Mouse (Mus musculus): ENCODE data around the gene Dlg2. TPM values are rescaled to one million over a fixed set of nuclear protein-coding genes. Genes with fewer than 3 reads are reported as not detected.
A peak's percentile ranks its signal among the peaks of the same experiment; 100 is the strongest.

Gene Dlg2
- polyA plus RNA-seq, 1 experiment from 2014 or later, result 8.1 TPM

GRCm38 (mm10) chr7:91897509-91897908 is 1421.0 kb downstream of the Dlg2 start:
- Histone ChIP-seq H3K27me3 (replicated peaks) (no peaks in the 10 kb centered on the region), H3K36me3 (no peaks in the 10 kb centered on the region), H3K4me2 (replicated peaks) (no peak overlapping the region), H3K4me1 (no peaks in the 10 kb centered on the region), H3K9ac (no peak overlapping the region), H3K9me3 (no peaks in the 10 kb centered on the region), H3K4me3 (no peak overlapping the region), H3K27ac (no peak overlapping the region)
- no peak for ATAC-seq (ENCODE audit: low FRiP score, low read depth)
- 92% methylated on average over 2 of the region's 2 CpGs for WGBS

GRCm38 (mm10) chr7:91902503-91902902 is 1426.0 kb downstream of the Dlg2 start:
- Histone ChIP-seq H3K9me3 (no peaks in the 10 kb centered on the region), H3K27ac (no peak overlapping the region), H3K4me2 (replicated peaks) (no peak overlapping the region), H3K36me3 (no peaks in the 10 kb centered on the region), H3K4me3 (no peak overlapping the region), H3K4me1 (no peaks in the 10 kb centered on the region), H3K27me3 (replicated peaks) (no peaks in the 10 kb centered on the region), H3K9ac (no peak overlapping the region)
- 79% methylated on average over 2 of the region's 2 CpGs for WGBS
- no peak for ATAC-seq (ENCODE audit: low FRiP score, low read depth)

DNA sequence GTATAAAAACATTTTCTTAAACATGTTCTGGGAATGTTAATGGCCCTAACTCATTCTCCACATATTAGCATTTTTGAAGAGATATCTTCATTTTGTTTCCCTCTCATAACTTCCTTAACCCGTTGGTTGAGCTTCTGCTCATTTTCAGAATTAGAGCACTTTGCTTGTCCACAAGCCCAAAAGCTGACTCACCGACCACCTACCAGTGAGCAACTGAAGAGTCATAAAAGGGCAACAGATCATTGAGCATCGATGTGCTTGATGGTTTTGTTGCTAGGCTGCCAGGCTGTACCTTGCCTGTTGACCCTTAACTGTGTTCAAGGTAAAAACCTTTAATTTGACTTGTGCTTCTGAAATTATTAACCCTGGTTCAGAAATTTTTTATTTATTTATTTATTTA is 1440.3 kb downstream of the Dlg2 start:
- H3K4me1 ChIP-seq, result no peaks in the 10 kb centered on the region
- no peaks in the 10 kb centered on the region for H3K27me3 ChIP-seq (replicated peaks)
- no peak overlapping the region for H3K27ac ChIP-seq
- 54% methylated on average over 3 of the region's 3 CpGs for WGBS
- no peak overlapping the region for H3K4me3 ChIP-seq
- no peaks in the 10 kb centered on the region for H3K9me3 ChIP-seq
- ATAC-seq (ENCODE audit: low FRiP score, low read depth), result no peak
- no peak overlapping the region for H3K9ac ChIP-seq
- H3K4me2 ChIP-seq (replicated peaks), result no peak overlapping the region
- H3K36me3 ChIP-seq, result no peaks in the 10 kb centered on the region

GRCm38 (mm10) chr7:91919099-91919498 is 1442.6 kb downstream of the Dlg2 start:
- H3K9me3 ChIP-seq, result no peaks in the 10 kb centered on the region
- no peak overlapping the region for H3K4me3 ChIP-seq
- WGBS, result 76% methylated on average over 3 of the region's 3 CpGs
- H3K9ac ChIP-seq, result no peak overlapping the region
- no peak overlapping the region for H3K27ac ChIP-seq
- ATAC-seq (ENCODE audit: low FRiP score, low read depth), result no peak
- no peaks in the 10 kb centered on the region for H3K4me1 ChIP-seq
- H3K36me3 ChIP-seq, result no peaks in the 10 kb centered on the region
- H3K27me3 ChIP-seq (replicated peaks), result no peaks in the 10 kb centered on the region
- no peak overlapping the region for H3K4me2 ChIP-seq (replicated peaks)

DNA sequence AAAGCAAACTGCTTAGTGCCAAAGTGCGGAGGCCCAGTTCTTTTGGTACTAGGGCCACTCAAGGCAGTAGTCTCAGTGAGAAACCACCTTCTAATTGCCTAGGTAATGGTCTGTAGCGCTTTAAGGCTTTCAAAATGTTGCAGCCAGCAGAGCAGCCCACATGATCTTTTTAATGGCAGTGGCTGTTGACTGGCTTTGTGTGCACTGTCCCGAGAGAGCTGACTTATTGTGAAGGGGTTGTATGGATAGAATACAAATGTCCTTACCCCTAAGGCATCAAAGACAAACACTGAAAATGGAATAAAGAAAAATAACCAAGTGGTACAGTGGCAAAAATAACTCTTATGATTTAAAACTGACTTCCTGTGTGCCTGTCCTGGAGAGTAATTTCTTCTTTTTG is 1443.3 kb downstream of the Dlg2 start:
- peak; percentile 75 for ATAC-seq (ENCODE audit: low FRiP score, low read depth)
- H3K27me3 ChIP-seq (replicated peaks), result no peaks in the 10 kb centered on the region
- no peaks in the 10 kb centered on the region for H3K9me3 ChIP-seq

GRCm38 (mm10) chr7:91934881-91935597 is 1458.6 kb downstream of the Dlg2 start:
- Histone ChIP-seq H3K27ac (no peak overlapping the region), H3K4me3 (no peak overlapping the region), H3K27me3 (replicated peaks) (no peaks in the 10 kb centered on the region), H3K9me3 (no peaks in the 10 kb centered on the region), H3K9ac (no peak overlapping the region), H3K4me1 (no peaks in the 10 kb centered on the region), H3K36me3 (no peaks in the 10 kb centered on the region), H3K4me2 (replicated peaks) (no peak overlapping the region)
- WGBS, result 72% methylated on average over 12 of the region's 12 CpGs
- ATAC-seq (ENCODE audit: low FRiP score, low read depth), result no peak

More for the DNA sequence above, 1443.3 kb downstream of the Dlg2 start:
- Histone ChIP-seq H3K36me3 (no peaks in the 10 kb centered on the region), H3K4me3 (no peak overlapping the region), H3K9ac (no peak overlapping the region), H3K4me1 (no peaks in the 10 kb centered on the region), H3K27ac (no peak overlapping the region), H3K4me2 (replicated peaks) (no peak overlapping the region)
- WGBS, result 38% methylated on average over 3 of the region's 3 CpGs

GRCm38 (mm10) chr7:91936193-91936592 is 1459.7 kb downstream of the Dlg2 start:
- H3K9ac ChIP-seq, result no peak overlapping the region
- no peak overlapping the region for H3K4me2 ChIP-seq (replicated peaks)
- no peaks in the 10 kb centered on the region for H3K36me3 ChIP-seq
- H3K9me3 ChIP-seq, result no peaks in the 10 kb centered on the region
- no peaks in the 10 kb centered on the region for H3K4me1 ChIP-seq
- ATAC-seq (ENCODE audit: low FRiP score, low read depth), result no peak
- 69% methylated on average over 2 of the region's 2 CpGs for WGBS
- no peak overlapping the region for H3K27ac ChIP-seq
- no peak overlapping the region for H3K4me3 ChIP-seq
- H3K27me3 ChIP-seq (replicated peaks), result no peaks in the 10 kb centered on the region

DNA sequence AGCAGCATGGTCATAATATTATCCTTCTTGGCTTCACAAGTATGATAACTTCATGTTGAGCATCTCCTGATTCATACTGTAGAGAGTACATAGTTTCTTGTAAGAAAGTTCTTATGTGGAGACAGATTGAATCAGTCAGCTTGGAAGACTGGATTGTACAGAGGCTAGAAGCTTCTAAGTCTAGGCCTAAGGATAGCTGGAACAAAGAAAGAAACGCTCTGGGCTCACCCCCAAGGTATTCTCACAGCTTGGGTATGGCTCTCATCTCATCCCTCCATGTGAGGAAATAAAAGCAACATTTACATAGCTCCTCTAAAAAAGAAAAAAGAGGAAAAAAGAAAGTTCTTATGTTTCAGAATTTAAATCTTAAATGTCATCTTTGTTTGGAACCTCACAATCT is 1466.8 kb downstream of the Dlg2 start:
- H3K36me3 ChIP-seq, result no peaks in the 10 kb centered on the region
- 90% methylated on average over 1 of the region's 1 CpGs for WGBS
- no peak overlapping the region for H3K9ac ChIP-seq
- H3K4me2 ChIP-seq (replicated peaks), result no peak overlapping the region
- no peak for ATAC-seq (ENCODE audit: low FRiP score, low read depth)
- no peaks in the 10 kb centered on the region for H3K9me3 ChIP-seq
- H3K27ac ChIP-seq, result no peak overlapping the region
- H3K4me1 ChIP-seq, result no peaks in the 10 kb centered on the region
- no peak overlapping the region for H3K4me3 ChIP-seq
- H3K27me3 ChIP-seq (replicated peaks), result no peaks in the 10 kb centered on the region

DNA sequence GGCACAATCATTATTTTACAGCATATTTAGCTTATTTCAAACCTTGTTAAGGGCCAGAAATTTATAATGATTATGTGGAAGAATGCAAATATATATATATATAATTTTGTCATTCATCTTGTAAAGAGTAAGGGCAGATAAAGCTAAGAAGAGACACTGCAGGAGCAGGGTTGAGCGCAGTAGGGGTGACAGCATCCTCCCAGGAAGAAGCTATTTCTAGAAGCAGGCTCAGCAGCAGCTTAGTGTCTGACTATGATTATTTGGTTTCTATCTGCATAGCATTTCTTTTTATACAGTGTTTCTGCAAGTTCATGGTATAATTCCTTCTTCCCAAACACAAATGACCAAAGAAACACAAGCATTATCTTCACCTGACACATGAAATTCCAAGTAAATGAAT is 1479.1 kb downstream of the Dlg2 start:
- ATAC-seq (ENCODE audit: low FRiP score, low read depth), result no peak
- Histone ChIP-seq H3K27ac (no peak overlapping the region), H3K4me2 (replicated peaks) (no peak overlapping the region), H3K36me3 (no peaks in the 10 kb centered on the region), H3K9me3 (no peaks in the 10 kb centered on the region), H3K4me3 (no peak overlapping the region), H3K9ac (no peak overlapping the region), H3K4me1 (no peaks in the 10 kb centered on the region), H3K27me3 (replicated peaks) (no peaks in the 10 kb centered on the region)
- WGBS, result 100% methylated on average over 1 of the region's 1 CpGs

- no peak overlapping the region for H3K4me3 ChIP-seq
- no peaks in the 10 kb centered on the region for H3K4me1 ChIP-seq
- H3K9me3 ChIP-seq, result no peaks in the 10 kb centered on the region
- H3K9ac ChIP-seq, result no peak overlapping the region
- no peak overlapping the region for H3K4me2 ChIP-seq (replicated peaks)
- no peak overlapping the region for H3K27ac ChIP-seq
- no peak for ATAC-seq (ENCODE audit: low FRiP score, low read depth)
- H3K36me3 ChIP-seq, result no peaks in the 10 kb centered on the region
- 89% methylated on average over 2 of the region's 2 CpGs for whole genome bisulfite sequencing
- H3K27me3 ChIP-seq (replicated peaks), result no peaks in the 10 kb centered on the region
These were observed 1486.5 kb downstream of the Dlg2 start for GRCm38 (mm10) chr7:91962956-91963355.

GRCm38 (mm10) chr7:91972970-91973369 is 1496.5 kb downstream of the Dlg2 start:
- Histone ChIP-seq H3K9ac (no peak overlapping the region), H3K4me2 (replicated peaks) (no peak overlapping the region)
- WGBS, result 91% methylated on average over 1 of the region's 1 CpGs

DNA sequence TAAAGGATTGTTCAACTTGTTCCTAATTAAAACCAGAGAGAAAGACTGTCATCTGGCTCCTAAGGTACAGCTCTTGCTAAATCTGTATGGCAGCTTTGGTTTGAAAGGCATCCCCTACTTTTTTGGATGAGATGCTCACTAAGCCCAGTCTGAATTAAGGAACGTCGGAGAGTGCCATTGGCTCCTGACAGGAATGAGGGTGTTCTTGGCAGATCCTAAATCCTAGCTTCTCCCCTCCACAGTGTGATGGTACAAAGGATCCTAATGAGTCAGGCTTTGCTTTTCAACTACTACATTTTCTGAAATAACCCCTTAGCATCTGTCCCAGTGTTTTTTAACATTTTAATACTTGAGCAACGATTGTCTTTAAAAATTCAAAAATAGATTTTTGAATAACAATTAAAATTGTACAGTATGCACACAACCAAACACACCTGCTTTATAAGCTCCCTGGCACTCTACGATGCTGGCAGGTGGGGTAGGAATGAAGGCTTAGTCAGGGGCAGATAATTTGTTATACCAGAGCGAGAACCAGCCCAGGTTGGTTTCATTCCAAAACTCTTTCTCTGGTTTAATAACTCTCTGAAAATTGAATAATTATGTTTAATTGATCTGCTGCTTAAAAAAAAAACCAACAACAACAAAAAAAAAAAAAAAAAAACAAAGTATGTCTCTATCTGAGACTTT is 1527.4 kb downstream of the Dlg2 start:
- Histone ChIP-seq H3K9ac (no peak overlapping the region), H3K4me1 (no peaks in the 10 kb centered on the region), H3K4me3 (no peak overlapping the region), H3K27me3 (replicated peaks) (no peaks in the 10 kb centered on the region), H3K4me2 (replicated peaks) (no peak overlapping the region), H3K9me3 (no peaks in the 10 kb centered on the region), H3K27ac (no peak overlapping the region), H3K36me3 (no peaks in the 10 kb centered on the region)
- no peak for ATAC-seq (ENCODE audit: low FRiP score, low read depth)
- WGBS, result 90% methylated on average over 5 of the region's 5 CpGs

More at GRCm38 (mm10) chr7:91972970-91973369, 1496.5 kb downstream of the Dlg2 start:
- H3K4me3 ChIP-seq, result no peak overlapping the region
- no peaks in the 10 kb centered on the region for H3K9me3 ChIP-seq
- H3K36me3 ChIP-seq, result no peaks in the 10 kb centered on the region
- no peaks in the 10 kb centered on the region for H3K27me3 ChIP-seq (replicated peaks)
- no peak for ATAC-seq (ENCODE audit: low FRiP score, low read depth)
- H3K4me1 ChIP-seq, result no peaks in the 10 kb centered on the region
- no peak overlapping the region for H3K27ac ChIP-seq

All from neural tube, embryonic 12.5 days (tissue).